Mouse (Mus musculus) thymus, adult 2 months (tissue): Measurements from ENCODE around the gene Sugt1. TPM values are rescaled to one million over a fixed set of nuclear protein-coding genes. Genes with fewer than 3 reads are reported as not detected.
A peak's percentile ranks its signal among the peaks of the same experiment; 100 is the strongest.

ENCODE experiments used
- DNase-seq: peaks from one replicate; pipeline ENCODE4 v3.0.0; 2021
- H3K27ac ChIP-seq: fragments of 200-500 bp; 2 replicates; pipeline ENCODE4 v1.5.1; 2012; ENCODE audit warnings: low read length, control low read depth; ENCODE audit not compliant: control insufficient read depth, insufficient read depth
- H3K27me3 ChIP-seq: fragments of 200-500 bp; 2 replicates; pipeline ENCODE4 v1.6.1; 2012; ENCODE audit warnings: mild to moderate bottlenecking, low read length, moderate library complexity, mixed read lengths; ENCODE audit not compliant: control insufficient read depth, insufficient read depth
- H3K36me3 ChIP-seq: fragments of 200-500 bp; 2 replicates; pipeline ENCODE4 v1.6.1; 2012; ENCODE audit warnings: mild to moderate bottlenecking, low read length, moderate library complexity; ENCODE audit not compliant: control insufficient read depth, insufficient read depth
- H3K4me1 ChIP-seq: fragments of 200-500 bp; replicated peaks from 2 replicates; pipeline ENCODE4 v1.6.1; 2012; ENCODE audit warnings: low read length; ENCODE audit not compliant: control insufficient read depth, insufficient read depth
- H3K4me3 ChIP-seq: fragments of 200-500 bp; 2 replicates; pipeline ENCODE4 v1.5.1; 2012; ENCODE audit warnings: mild to moderate bottlenecking, low read length, control low read depth, moderate library complexity; ENCODE audit not compliant: control insufficient read depth, insufficient read depth
- CTCF ChIP-seq: fragments of 200-500 bp; IDR thresholded peaks from 2 replicates; pipeline ENCODE4 v1.5.1; 2012; ENCODE audit warnings: mild to moderate bottlenecking, control low read depth, low read length, moderate library complexity, borderline replicate concordance; ENCODE audit not compliant: control insufficient read depth, poor library complexity, insufficient read depth; ENCODE audit errors: extremely low read depth
- POLR2A ChIP-seq: fragments of 200-500 bp; IDR thresholded peaks from 2 replicates; pipeline ENCODE4 v1.6.1; 2012; ENCODE audit warnings: mild to moderate bottlenecking, low read length, control low read depth, moderate library complexity; ENCODE audit not compliant: control insufficient read depth, poor library complexity, insufficient read depth; ENCODE audit errors: extremely low read depth
- WGBS: fragments of 180-500 bp; shearing (Covaris S2); methylation state at CpG from one replicate; pipeline ENCODE4 v1.1.7; 2018; 5-methylcytosine and 5-hydroxymethylcytosine counted together
- polyA plus RNA-seq: library from polyadenylated mRNA; depleted of rRNA; stranded (reverse); fragments of >200 nt; gene quantifications from 2 replicates; pipeline ENCODE4 v1.2.3, GENCODE M21; 2012

Sugt1 gene
- polyA plus RNA-seq, 1 experiment = 10.2 TPM

GRCm38 (mm10) chr14:79649680-79650079, 62.2 kb downstream of the Sugt1 start:
- no peaks in the 10 kb centered on the region for H3K36me3 ChIP-seq

GRCm38 (mm10) chr14:79652654-79653053, 65.2 kb downstream of the Sugt1 start:
- Histone ChIP-seq H3K27me3 (no peaks in the 10 kb centered on the region), H3K36me3 (no peaks in the 10 kb centered on the region), H3K4me3 (no peak overlapping the region), H3K4me1 (no peaks in the 10 kb centered on the region), H3K27ac (no peak overlapping the region)
- no peak for TF ChIP-seq CTCF
- WGBS = 80% methylated on average over 4 of the region's 4 CpGs
- no peak for DNase-seq

More at GRCm38 (mm10) chr14:79649680-79650079, 62.2 kb downstream of the Sugt1 start:
- Histone ChIP-seq H3K27me3 (no peaks in the 10 kb centered on the region), H3K4me3 (no peak overlapping the region), H3K4me1 (no peaks in the 10 kb centered on the region), H3K27ac (no peak overlapping the region)
- WGBS = 41% methylated on average over 3 of the region's 3 CpGs
- no peak for DNase-seq
- TF ChIP-seq POLR2A (no peak), CTCF (no peak)

- Histone ChIP-seq H3K27ac (no peak overlapping the region), H3K4me1 (peaks cover 4% of the 10 kb centered on the region; the same call in 1 of the 2 replicates), H3K4me3 (no peak overlapping the region), H3K36me3 (no peaks in the 10 kb centered on the region), H3K27me3 (no peaks in the 10 kb centered on the region; the same call in 1 of the 2 replicates)
- TF ChIP-seq CTCF (no peak), POLR2A (no peak)
- WGBS = 94% methylated on average over 5 of the region's 5 CpGs
- no peak for DNase-seq
Observed at GRCm38 (mm10) chr14:79658286-79658685, 70.8 kb downstream of the Sugt1 start.

- no peaks in the 10 kb centered on the region for H3K36me3 ChIP-seq
- no peak for DNase-seq
- no peak overlapping the region for H3K27ac ChIP-seq
- TF ChIP-seq CTCF = no peak
- no peak for TF ChIP-seq POLR2A
- H3K27me3 ChIP-seq = no peaks in the 10 kb centered on the region; the same call in 1 of the 2 replicates
- WGBS = 97% methylated on average over 6 of the region's 6 CpGs
- peaks cover 4% of the 10 kb centered on the region; the same call in 1 of the 2 replicates for H3K4me1 ChIP-seq
- no peak overlapping the region for H3K4me3 ChIP-seq
Observed at GRCm38 (mm10) chr14:79658748-79659508, 71.4 kb downstream of the Sugt1 start.

- Histone ChIP-seq H3K4me3 (no peak overlapping the region), H3K4me1 (peaks cover 4% of the 10 kb centered on the region; the same call in 1 of the 2 replicates), H3K36me3 (no peaks in the 10 kb centered on the region), H3K27me3 (no peaks in the 10 kb centered on the region; the same call in 1 of the 2 replicates), H3K27ac (no peak overlapping the region)
- no peak for DNase-seq
- no peak for TF ChIP-seq POLR2A
- no peak for TF ChIP-seq CTCF
- 71% methylated on average over 5 of the region's 5 CpGs for WGBS
Observed at GRCm38 (mm10) chr14:79660467-79660866, 73.0 kb downstream of the Sugt1 start.

- no peaks in the 10 kb centered on the region for H3K36me3 ChIP-seq
- H3K4me3 ChIP-seq = peak overlapping the region; percentile 43
- H3K27me3 ChIP-seq = no peaks in the 10 kb centered on the region; the same call in 1 of the 2 replicates
- DNase-seq = peak; percentile 83
- no peak overlapping the region for H3K27ac ChIP-seq
- peaks cover 4% of the 10 kb centered on the region; the same call in 1 of the 2 replicates for H3K4me1 ChIP-seq
- WGBS = 16% methylated on average over 33 of the region's 33 CpGs
- TF ChIP-seq CTCF (peak; percentile 88; the same call in 1 of the 2 replicates), POLR2A (no peak)
Observed at GRCm38 (mm10) chr14:79661005-79661917, 73.8 kb downstream of the Sugt1 start.
